In the genomic region with DNA sequence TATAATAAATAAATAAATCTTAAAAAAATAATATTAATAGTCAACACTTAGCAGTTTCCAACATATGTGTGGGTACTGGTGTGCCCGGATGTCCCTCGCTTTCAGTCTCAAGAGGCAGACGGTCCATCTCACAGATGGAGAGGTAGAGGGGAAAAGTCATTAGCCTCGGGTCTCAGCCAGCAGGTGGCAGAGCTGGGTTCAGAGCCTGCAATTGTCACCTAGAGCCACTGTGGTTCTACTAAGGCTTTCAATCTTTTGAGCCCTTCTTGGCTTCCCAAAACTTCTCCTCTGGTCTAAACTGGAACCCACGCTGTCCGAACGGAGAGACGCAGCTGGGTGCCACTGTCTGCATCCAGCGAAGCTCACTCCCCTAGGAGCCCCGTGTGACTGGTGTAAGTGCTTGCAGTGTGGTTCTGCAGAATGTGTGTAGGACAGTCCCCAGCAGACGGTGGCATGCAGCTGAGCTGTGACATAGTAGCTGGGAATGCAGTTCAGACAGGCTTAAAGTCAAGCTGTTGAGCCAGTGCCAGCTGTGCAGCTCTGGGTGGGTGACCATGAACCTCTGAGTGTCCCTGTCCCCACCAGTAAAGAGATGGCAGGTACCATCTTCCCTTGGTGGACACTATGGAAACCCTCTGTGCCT, we compare ENCODE assay signal across 9 mouse cellular contexts. TPM values are rescaled to one million over a fixed set of nuclear protein-coding genes. Genes with fewer than 3 reads are reported as not detected.
DNase-seq lines count a peak whose midpoint lies in the region; ATAC-seq and TF ChIP-seq lines count a peak whose summit lies in the region.
"Had no signal": no experiment of that assay in that cellular context is flagged by ENCODE, and none has a peak within 500 bp of the region (broad histone marks: within the 10 kb centered on the region; RNA-seq: fewer than 3 reads in every experiment).

No protein-coding gene starts in this region.

- TF ChIP-seq CTCF in liver, adult 2 months (IDR thresholded peaks at IDR 0.05; ENCODE audit: low read depth, low read length): peak; percentile 50
- TF ChIP-seq CTCF in G1E (IDR thresholded peaks at IDR 0.05; ENCODE audit: low read depth, low read length): no peak
- TF ChIP-seq CTCF in olfactory bulb, adult 2 months (IDR thresholded peaks at IDR 0.05; ENCODE audit: insufficient read depth, low read depth, low read length): no peak

- H3K27ac ChIP-seq in liver, adult 2 months (replicated peaks; ENCODE audit: insufficient read depth, low read depth, low read length): no peak overlapping the region
- no peak overlapping the region for H3K27ac ChIP-seq in hindbrain, embryonic 15.5 days (replicated peaks)
- peak overlapping the region; percentile 17 for H3K27ac ChIP-seq in olfactory bulb, adult 2 months (ENCODE audit: insufficient read depth, low read depth, low read length)
- H3K27ac ChIP-seq: embryonic facial prominence, embryonic 13.5 days had no signal

- no peaks in the 10 kb centered on the region for H3K4me1 ChIP-seq in liver, adult 2 months (ENCODE audit: control insufficient read depth, insufficient read depth, low read length)
- no peaks in the 10 kb centered on the region; the same call in 1 of the 2 replicates for H3K4me1 ChIP-seq in G1E (ENCODE audit: insufficient read depth, low read depth, low read length)
- peaks cover 15% of the 10 kb centered on the region for H3K4me1 ChIP-seq in hindbrain, embryonic 15.5 days (replicated peaks)
- peaks cover 44% of the 10 kb centered on the region for H3K4me1 ChIP-seq in olfactory bulb, adult 2 months (ENCODE audit: control insufficient read depth, insufficient read depth, low read length)

- H3K27me3 ChIP-seq in liver, adult 2 months (ENCODE audit: control insufficient read depth, insufficient read depth, low read length): no peaks in the 10 kb centered on the region
- peaks cover 29% of the 10 kb centered on the region for H3K27me3 ChIP-seq in G1E (ENCODE audit: insufficient read depth, low read length)
- no peaks in the 10 kb centered on the region for H3K27me3 ChIP-seq in hindbrain, embryonic 15.5 days

- no peak overlapping the region for H3K9ac ChIP-seq in liver, adult 2 months (ENCODE audit: low read depth, low read length)
- no peak overlapping the region for H3K9ac ChIP-seq in hindbrain, embryonic 15.5 days
- H3K9ac ChIP-seq: embryonic facial prominence, embryonic 13.5 days had no signal

- 60% methylated on average over 11 of the region's 11 CpGs for WGBS in liver, adult 2 months
- 62% methylated on average over 11 of the region's 11 CpGs for WGBS in hindbrain, embryonic 15.5 days
- 36% methylated on average over 11 of the region's 11 CpGs for WGBS in olfactory bulb, adult 2 months

- no peak for ATAC-seq in G1E (ENCODE audit: extremely low read depth, insufficient number of reproducible peaks, low FRiP score, poor library complexity, severe bottlenecking)
- peak; percentile 39; the same call in 1 of the 2 replicates for ATAC-seq in hindbrain, embryonic 15.5 days (ENCODE audit: low FRiP score, low read depth)

- H3K36me3 ChIP-seq in liver, adult 2 months (ENCODE audit: control insufficient read depth, insufficient read depth, low read length): no peaks in the 10 kb centered on the region
- no peaks in the 10 kb centered on the region for H3K36me3 ChIP-seq in G1E (replicated peaks)
- H3K36me3 ChIP-seq in hindbrain, embryonic 15.5 days: no peaks in the 10 kb centered on the region
- H3K36me3 ChIP-seq: embryonic facial prominence, embryonic 13.5 days had no signal

- no peak for TF ChIP-seq POLR2A in liver, adult 2 months (IDR thresholded peaks at IDR 0.05; ENCODE audit: extremely low read depth, insufficient read depth, low read length)
- TF ChIP-seq POLR2A in olfactory bulb, adult 2 months (IDR thresholded peaks at IDR 0.05; ENCODE audit: insufficient read depth, low read depth, low read length): no peak

- H3K4me3 ChIP-seq in liver, adult 2 months (ENCODE audit: insufficient read depth, low read depth, low read length): no peak overlapping the region
- H3K4me3 ChIP-seq in G1E (ENCODE audit: low read depth, low read length): no peak overlapping the region
- H3K4me3 ChIP-seq in hindbrain, embryonic 15.5 days: no peak overlapping the region
- no peak overlapping the region for H3K4me3 ChIP-seq in olfactory bulb, adult 2 months (ENCODE audit: insufficient read depth, low read depth, low read length)
- H3K4me3 ChIP-seq: embryonic facial prominence, embryonic 13.5 days had no signal

- H3K79me2 ChIP-seq in liver, adult 2 months (ENCODE audit: control insufficient read depth, insufficient read depth, low read length): no peaks in the 10 kb centered on the region

- DNase-seq in liver, adult 2 months (ENCODE audit: extremely low read depth, low read depth, low spot score): no peak
- DNase-seq in liver: no peak
- peak; percentile 10 for DNase-seq in G1E (ENCODE audit: low spot score)
- peak; percentile 70 for DNase-seq in cerebellum, adult 9-10 months
- no peak for DNase-seq in layer of hippocampus, adult 8-10 months (ENCODE audit: low spot score in 2 of 2)
- DNase-seq in ovary, postnatal 36 days (ENCODE audit: low spot score): no peak

- H3K9me3 ChIP-seq in G1E (replicated peaks): no peaks in the 10 kb centered on the region
- no peaks in the 10 kb centered on the region for H3K9me3 ChIP-seq in hindbrain, embryonic 15.5 days
- H3K9me3 ChIP-seq: embryonic facial prominence, embryonic 13.5 days had no signal

- H3K4me2 ChIP-seq in hindbrain, embryonic 15.5 days: peak overlapping the region; percentile 49; the same call in 1 of the 2 replicates
- H3K4me2 ChIP-seq: embryonic facial prominence, embryonic 13.5 days had no signal

RNA-seq across cellular contexts. Expression of a gene that starts 29.2 kb away (rescaled TPM):
- total RNA-seq in liver, adult 2 months (2014; rRNA removed): 3.2 and 4.0 TPM in 2 replicates
- 13.9 and 22.8 TPM in 2 replicates for polyA plus RNA-seq in liver, adult 2 months (2012; rRNA removed)
- total RNA-seq in G1E (2014; fragmentation: Nextera tagmentation) (50.7 and 54.8 TPM in 2 replicates), G1E (2017) (15.2 and 15.7 TPM in 2 replicates)
- 62.5 and 113 TPM in 2 replicates for polyA plus RNA-seq in G1E (2012)
- polyA plus RNA-seq in hindbrain, embryonic 15.5 days (2015; fragmentation: Nextera tagmentation; extraction: Ambion mirVana): 215 and 244 TPM in 2 replicates
- not detected in 2 replicates for polyA plus RNA-seq in olfactory bulb, adult 2 months (2012; ENCODE audit: insufficient read depth, insufficient read length, low replicate concordance, missing spikeins)
- total RNA-seq in layer of hippocampus, adult 8-10 months (2022): 100 to 1,000 TPM; 180 to 193 (median 189) TPM

RNA-seq across cellular contexts. Expression of a gene that starts 36.9 kb away (rescaled TPM):
- 10.4 and 11.5 TPM in 2 replicates for total RNA-seq in liver, adult 2 months (2014; rRNA removed)
- 20.0 and 31.1 TPM in 2 replicates for polyA plus RNA-seq in liver, adult 2 months (2012; rRNA removed)
- total RNA-seq in G1E (2014; fragmentation: Nextera tagmentation): 19.5 and 19.7 TPM in 2 replicates
- total RNA-seq in G1E (2017): 13.3 and 17.2 TPM in 2 replicates
- 16.3 and 25.0 TPM in 2 replicates for polyA plus RNA-seq in G1E (2012)
- polyA plus RNA-seq in hindbrain, embryonic 15.5 days (2015; fragmentation: Nextera tagmentation; extraction: Ambion mirVana): 43.8 and 44.9 TPM in 2 replicates
- not detected in 2 replicates for polyA plus RNA-seq in olfactory bulb, adult 2 months (2012; ENCODE audit: insufficient read depth, insufficient read length, low replicate concordance, missing spikeins)
- 10 to 100 TPM; 35.7 to 39.3 (median 37.2) TPM for total RNA-seq in layer of hippocampus, adult 8-10 months (2022)

Comparison
In these comparisons a context has a peak if more than half of its experiments do, and no peak if none do; other contexts are left out.
1. DNase-seq: peak in G1E (single experiment) and cerebellum, adult 9-10 months (single experiment); none in liver, adult 2 months (single experiment), liver (single experiment), layer of hippocampus, adult 8-10 months (0 of 2) and ovary, postnatal 36 days (single experiment).
2. RNA of a gene that starts 36.9 kb away (polyA plus RNA-seq): 43.8 to 44.9 TPM in hindbrain, embryonic 15.5 days, 16.3 to 25.0 TPM in G1E and 20.0 to 31.1 TPM in liver, adult 2 months; not detected in olfactory bulb, adult 2 months; every median in the first group is over 10 times any median in the second.